Mouse (Mus musculus): ENCODE measurements around the gene Nus1. TPM values are rescaled to one million over a fixed set of nuclear protein-coding genes. Genes with fewer than 3 reads are reported as not detected.

Nus1 gene
- 32.0 TPM in 2 replicates for polyA plus RNA-seq (2012; rRNA removed)

DNA sequence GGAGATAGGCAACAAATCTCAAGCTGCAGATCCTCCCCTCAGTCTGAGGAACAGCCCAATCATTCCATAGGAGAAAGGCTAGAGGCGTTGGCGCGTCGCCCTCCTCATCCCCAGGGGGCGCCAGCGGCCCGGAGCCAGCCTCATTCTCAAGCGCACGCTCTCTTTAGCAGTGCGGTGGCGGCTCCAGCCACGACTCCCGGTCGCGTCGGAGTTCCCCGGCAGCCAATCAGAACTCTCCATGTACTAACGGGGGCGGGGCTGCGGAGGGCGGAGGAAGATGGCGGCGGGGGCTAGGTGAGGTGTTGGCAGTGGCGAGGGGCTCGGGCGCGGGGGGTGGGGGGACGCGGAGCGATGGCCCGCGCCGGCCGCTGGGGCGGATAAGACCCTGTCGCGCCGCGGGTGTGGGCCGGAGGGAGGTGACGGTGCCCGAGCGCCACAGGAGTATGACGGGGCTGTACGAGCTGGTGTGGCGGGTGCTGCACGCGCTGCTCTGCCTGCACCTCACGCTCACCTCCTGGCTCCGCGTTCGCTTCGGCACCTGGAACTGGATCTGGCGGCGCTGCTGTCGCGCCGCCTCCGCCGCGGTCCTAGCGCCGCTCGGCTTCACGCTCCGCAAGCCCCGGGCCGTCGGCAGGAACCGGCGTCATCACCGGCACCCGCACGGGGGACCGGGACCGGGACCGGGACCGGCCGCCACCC is at the start of gene Nus1:
Nus1 (plus strand) TSS at position 249 of the 699 bp plus-strand sequence.

DNA sequence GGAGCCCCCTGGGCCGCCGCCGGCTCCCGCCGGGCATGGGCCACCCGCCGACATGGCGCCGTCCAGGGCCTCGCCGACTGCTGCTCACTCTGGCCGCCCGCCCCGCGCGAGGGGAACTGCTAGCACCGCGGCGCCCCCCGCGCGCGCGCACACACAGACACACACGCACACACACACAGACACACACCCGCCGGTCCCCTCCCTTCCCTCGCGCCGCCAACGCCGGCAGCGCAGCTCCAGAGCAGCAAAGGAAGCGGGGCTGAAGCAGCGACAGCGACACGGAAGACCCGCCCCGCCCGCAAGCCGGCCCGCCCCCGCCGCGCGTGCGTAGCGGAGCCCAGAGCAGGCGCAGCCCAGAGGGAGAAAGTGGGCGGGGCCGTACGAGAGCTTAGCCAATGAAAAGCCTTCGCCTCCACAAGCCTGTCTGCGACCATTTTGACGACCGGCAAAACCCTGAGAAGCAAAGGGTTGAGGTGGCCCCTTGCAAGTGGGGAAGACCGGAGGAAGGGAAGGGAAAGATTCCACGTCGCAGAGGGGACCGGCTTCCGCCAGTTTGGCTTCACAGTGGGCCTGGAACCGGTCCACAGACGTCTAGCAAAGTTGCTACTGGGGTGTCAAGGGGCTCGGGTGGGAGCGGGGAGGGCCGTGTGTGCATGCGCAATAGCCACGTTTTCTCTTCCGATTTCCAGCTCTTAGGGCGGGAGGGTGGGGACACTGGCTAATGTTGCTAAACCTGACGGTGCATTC is 35.3 kb upstream of the Nus1 start, which contains the start of gene Gopc:
Gopc (minus strand) TSS at position 280 of the 747 bp plus-strand sequence.

DNA sequence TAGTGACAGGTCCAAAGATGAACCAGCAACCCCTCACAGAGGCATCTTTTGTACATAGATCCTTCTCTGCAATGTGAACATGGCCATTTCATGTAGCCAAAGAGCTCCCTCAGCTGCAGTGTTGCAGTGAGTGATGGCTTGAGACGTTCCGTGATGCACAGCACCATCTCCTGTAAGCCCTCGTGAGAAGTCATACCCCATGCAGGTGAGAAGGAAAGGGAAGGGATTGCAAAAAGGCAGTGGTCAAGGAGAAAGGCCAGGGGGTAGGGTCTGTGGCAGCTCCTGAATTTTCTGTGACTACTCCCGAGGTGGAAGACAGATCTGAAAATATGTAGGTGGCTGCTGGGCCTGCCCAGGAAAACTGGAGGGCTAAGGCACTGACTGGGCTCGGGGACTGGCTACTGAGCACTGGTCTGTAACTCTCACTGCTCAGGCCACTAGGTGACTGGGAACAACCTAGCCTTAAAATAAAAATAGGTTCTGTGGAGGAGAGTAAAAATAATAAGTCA is 28.4 kb upstream of the Nus1 start, which contains the start of gene Nepn:
Nepn (plus strand) TSS at position 51 of the 509 bp plus-strand sequence.

Other genes starting within 250 kb of the Nus1 start
- 0.01 TPM in 1 of 2 replicates, not detected in the other for gene Ros1, start 222.3 kb upstream of the Nus1 start, polyA plus RNA-seq (2012; rRNA removed)
- gene Dcbld1, start 183.9 kb upstream of the Nus1 start, polyA plus RNA-seq (2012; rRNA removed) = 9.6 and 9.7 TPM in 2 replicates
- not detected in 2 replicates for gene Gm26741, start 58.8 kb upstream of the Nus1 start, polyA plus RNA-seq (2012; rRNA removed)
- gene Gopc, start 35.4 kb upstream of the Nus1 start, polyA plus RNA-seq (2012; rRNA removed) = 17.7 and 19.0 TPM in 2 replicates
- gene Nepn, start 28.6 kb upstream of the Nus1 start, polyA plus RNA-seq (2012; rRNA removed) = 0.06 and 0.16 TPM in 2 replicates